Comparison of ENCODE assay signal across 25 mouse cellular contexts in the genomic region with DNA sequence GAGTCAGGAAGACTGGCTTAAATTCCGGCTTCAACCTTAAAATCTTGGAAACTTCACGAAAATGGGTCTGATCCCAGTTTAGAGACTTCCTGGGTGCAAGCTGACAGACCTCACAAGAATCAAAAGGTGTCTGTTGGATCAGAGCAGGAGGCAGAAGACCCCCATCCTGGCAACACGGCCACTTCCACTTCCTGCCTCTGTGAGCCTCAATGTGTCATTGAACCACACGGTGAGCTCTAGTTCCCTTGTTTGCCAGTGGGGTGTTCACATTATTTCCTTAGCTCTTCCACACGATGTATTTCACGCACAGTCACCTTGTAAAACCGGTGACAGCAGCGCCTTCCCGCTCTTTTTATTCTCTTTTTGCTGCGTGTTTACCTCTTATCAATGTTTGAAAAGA. TPM values are rescaled to one million over a fixed set of nuclear protein-coding genes. Genes with fewer than 3 reads are reported as not detected.
DNase-seq lines count a peak whose midpoint lies in the region; ATAC-seq lines count a peak whose summit lies in the region.
"Had no signal": no experiment of that assay in that cellular context is flagged by ENCODE, and none has a peak within 500 bp of the region (broad histone marks: within the 10 kb centered on the region; RNA-seq: fewer than 3 reads in every experiment).

No protein-coding gene starts in this region.

- 64% methylated on average over 10 of the region's 10 CpGs for WGBS in liver, embryonic 16.5 days (ENCODE audit: insufficient replicate concordance)
- WGBS in liver, embryonic 12.5 days (ENCODE audit: insufficient replicate concordance): 67% methylated on average over 10 of the region's 10 CpGs
- WGBS in heart, embryonic 11.5 days (ENCODE audit: insufficient replicate concordance): 80% methylated on average over 10 of the region's 10 CpGs

- ATAC-seq in liver, embryonic 16.5 days (ENCODE audit: low read depth): no peak
- no peak for ATAC-seq in liver, embryonic 12.5 days
- no peak for ATAC-seq in CD4-positive, CD25-positive, alpha-beta regulatory T cell, adult 4 months
- no peak for ATAC-seq in heart, embryonic 11.5 days (replicated peaks; ENCODE audit: insufficient number of reproducible peaks, low FRiP score, low TSS enrichment)
- ATAC-seq: activated CD4-positive, CD25-positive, alpha-beta regulatory T cell, adult 4 months; forebrain, embryonic 13.5 days; forebrain, postnatal 0 days; Patski had no signal

- H3K36me3 ChIP-seq in liver, embryonic 16.5 days (ENCODE audit: control insufficient read depth, insufficient read depth): no peaks in the 10 kb centered on the region
- no peaks in the 10 kb centered on the region for H3K36me3 ChIP-seq in liver, embryonic 12.5 days
- H3K36me3 ChIP-seq in heart, embryonic 11.5 days (ENCODE audit: control insufficient read depth, insufficient read depth, low read length): no peaks in the 10 kb centered on the region
- H3K36me3 ChIP-seq: embryonic facial prominence, embryonic 10.5 days; heart, embryonic 10.5 days; heart, embryonic 15.5 days; hindbrain, embryonic 10.5 days had no signal

- H3K9me3 ChIP-seq in liver, embryonic 16.5 days (replicated peaks; ENCODE audit: control insufficient read depth, low read length): no peaks in the 10 kb centered on the region
- H3K9me3 ChIP-seq in liver, embryonic 12.5 days (replicated peaks): no peaks in the 10 kb centered on the region
- H3K9me3 ChIP-seq in heart, embryonic 11.5 days (replicated peaks; ENCODE audit: control insufficient read depth, low read length): no peaks in the 10 kb centered on the region
- H3K9me3 ChIP-seq: embryonic facial prominence, embryonic 10.5 days; forebrain, embryonic 13.5 days; heart, embryonic 10.5 days; heart, embryonic 15.5 days; hindbrain, embryonic 10.5 days had no signal

- H3K27ac ChIP-seq in liver, embryonic 16.5 days (ENCODE audit: low read length): 0 out of 2 replicates have a peak overlapping the region, but pooled peaks have one; percentile 22
- no peak overlapping the region for H3K27ac ChIP-seq in liver, embryonic 12.5 days
- H3K27ac ChIP-seq in heart, embryonic 11.5 days (ENCODE audit: low read depth, low read length): no peak overlapping the region
- H3K27ac ChIP-seq: embryonic facial prominence, embryonic 10.5 days; forebrain, embryonic 13.5 days; heart, embryonic 10.5 days; heart, embryonic 15.5 days; hindbrain, embryonic 10.5 days; hindbrain, embryonic 14.5 days had no signal

- no peak overlapping the region for H3K4me3 ChIP-seq in liver, embryonic 16.5 days (ENCODE audit: low read depth, low read length)
- no peak overlapping the region for H3K4me3 ChIP-seq in liver, embryonic 12.5 days
- no peak overlapping the region for H3K4me3 ChIP-seq in heart, embryonic 11.5 days (ENCODE audit: low read depth, low read length)
- H3K4me3 ChIP-seq: embryonic facial prominence, embryonic 10.5 days; forebrain, embryonic 13.5 days; heart, embryonic 10.5 days; heart, embryonic 15.5 days; hindbrain, embryonic 10.5 days had no signal

- peaks cover 8% of the 10 kb centered on the region for H3K4me1 ChIP-seq in liver, embryonic 16.5 days (ENCODE audit: control insufficient read depth, low read depth, low read length)
- peaks cover 58% of the 10 kb centered on the region for H3K4me1 ChIP-seq in liver, embryonic 12.5 days
- peaks cover 33% of the 10 kb centered on the region for H3K4me1 ChIP-seq in heart, embryonic 11.5 days (ENCODE audit: control insufficient read depth, insufficient read depth, low read length)

- no peak overlapping the region for H3K4me2 ChIP-seq in liver, embryonic 16.5 days (ENCODE audit: low read depth, low read length)
- no peak overlapping the region for H3K4me2 ChIP-seq in liver, embryonic 12.5 days
- no peak overlapping the region for H3K4me2 ChIP-seq in heart, embryonic 11.5 days
- H3K4me2 ChIP-seq: forebrain, embryonic 13.5 days; heart, embryonic 15.5 days; hindbrain, embryonic 14.5 days had no signal

- H3K9ac ChIP-seq in liver, embryonic 16.5 days (ENCODE audit: low read depth, low read length): no peak overlapping the region
- H3K9ac ChIP-seq in liver, embryonic 12.5 days: no peak overlapping the region
- H3K9ac ChIP-seq in heart, embryonic 11.5 days (ENCODE audit: low read depth, low read length): no peak overlapping the region
- H3K9ac ChIP-seq: forebrain, embryonic 13.5 days; forebrain, postnatal 0 days; heart, embryonic 15.5 days; hindbrain, embryonic 14.5 days had no signal

- H3K27me3 ChIP-seq in liver, embryonic 16.5 days (ENCODE audit: control insufficient read depth, insufficient read depth, low read depth, low read length): no peaks in the 10 kb centered on the region
- H3K27me3 ChIP-seq in liver, embryonic 12.5 days (replicated peaks): no peaks in the 10 kb centered on the region
- peaks cover 4% of the 10 kb centered on the region; the same call in 1 of the 2 replicates for H3K27me3 ChIP-seq in heart, embryonic 11.5 days (ENCODE audit: control insufficient read depth, insufficient read depth, low read length)
- H3K27me3 ChIP-seq: CH12.LX; forebrain, embryonic 13.5 days; heart, embryonic 15.5 days; Patski had no signal

- DNase-seq in thymus, adult 18-20 months: peak; percentile 11 to 35
- peak; percentile 59 for DNase-seq in thymus, postnatal 14 days
- DNase-seq in adrenal gland, postnatal 14 days: no peak
- DNase-seq in layer of hippocampus, adult 9-10 months (ENCODE audit: low spot score): no peak
- DNase-seq: adrenal gland, postnatal 25 days; cerebellum, adult 18-20 months; cerebellum, adult 9-11 months; cerebellum, postnatal 36 days; forebrain, postnatal 0 days; gastrocnemius, postnatal 25 days; heart, adult 18-20 months; heart, postnatal 14 days had no signal

RNA-seq across cellular contexts. Expression of gene Chst11, which starts 54.1 kb away (rescaled TPM):
- polyA plus RNA-seq in liver, embryonic 16.5 days (2015; fragmentation: Nextera tagmentation; extraction: Ambion mirVana): 0.93 and 1.0 TPM in 2 replicates
- 1.9 TPM in 2 replicates for polyA plus RNA-seq in liver, embryonic 12.5 days (2016; fragmentation: Nextera tagmentation; extraction: Ambion mirVana)
- 31.8 and 33.6 TPM in 2 replicates for total RNA-seq in adrenal gland, postnatal 14 days (2021)
- polyA plus RNA-seq in CD4-positive, CD25-positive, alpha-beta regulatory T cell, adult 4 months (2017; shearing (Covaris generic)): under 1 TPM; 0.24 to 0.72 TPM
- 3.0 and 3.1 TPM in 2 replicates for polyA plus RNA-seq in heart, embryonic 11.5 days (2014; fragmentation: Nextera tagmentation; extraction: Ambion mirVana)

Comparison
In these comparisons a context has a peak if more than half of its experiments do, and no peak if none do; other contexts are left out.
1. DNase-seq: peak in thymus, adult 18-20 months (2 of 2) and thymus, postnatal 14 days (single experiment); none in adrenal gland, postnatal 14 days (single experiment) and layer of hippocampus, adult 9-10 months (single experiment).